Mouse (Mus musculus) bone marrow, adult 2 months (tissue): ENCODE measurements around the gene Speer4e.
"Not testable (repeated sequence)": the region's sequence is repeated elsewhere in the genome, so short reads cannot be mapped to it uniquely, and the experiment has no call there.

ENCODE experiments used
- CTCF ChIP-seq: fragments of 200-500 bp; IDR thresholded peaks from 2 replicates; pipeline ENCODE4 v1.5.1; 2011; ENCODE audit warnings: low read length, control low read depth; ENCODE audit not compliant: control insufficient read depth, insufficient read depth
- POLR2A ChIP-seq: fragments of 200-500 bp; IDR thresholded peaks from 2 replicates; pipeline ENCODE4 v1.6.1; 2011; ENCODE audit warnings: low read depth, mild to moderate bottlenecking, control low read depth, low read length, borderline replicate concordance; ENCODE audit not compliant: control insufficient read depth

DNA sequence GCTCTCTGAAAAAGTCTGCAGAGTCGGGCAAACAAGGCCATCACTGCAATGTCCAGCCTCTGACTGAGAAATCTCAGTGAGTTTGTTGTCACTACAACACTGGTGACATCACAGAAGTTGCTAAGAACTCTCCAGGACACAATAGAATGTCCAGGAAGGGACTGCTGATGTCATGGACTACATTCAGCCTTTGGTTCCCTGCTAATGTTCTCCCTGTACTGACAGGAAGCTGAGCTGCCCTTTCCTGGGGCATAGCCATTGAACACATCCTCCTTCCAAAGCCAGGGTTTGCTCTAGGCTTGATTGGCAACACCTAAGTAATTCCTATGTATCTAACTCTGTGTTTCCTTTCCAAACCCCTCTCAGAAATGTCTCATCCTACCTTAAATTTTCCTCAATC is 40.6 kb upstream of the Speer4e start, which contains the start of gene Gm10354:
- TF ChIP-seq CTCF, POLR2A: not testable (repeated sequence)
